Mouse (Mus musculus) adrenal gland, postnatal 14 days (tissue): Measurements from ENCODE around the gene Atad3a. TPM values are rescaled to one million over a fixed set of nuclear protein-coding genes. Genes with fewer than 3 reads are reported as not detected.
"Not testable (repeated sequence)": the region's sequence is repeated elsewhere in the genome, so short reads cannot be mapped to it uniquely, and the experiment has no call there.

Experiments
- DNase-seq: peaks from one replicate; pipeline ENCODE4 v3.0.0; 2021; ENCODE audit warnings: mixed read lengths
- long read RNA-seq, 2 experiments: library from polyadenylated mRNA; stranded (forward); transcript quantifications; one replicate each; pipeline ENCODE4 v2.0.0; 2021
- total RNA-seq: library from RNA; stranded (reverse); gene quantifications from 2 replicates; pipeline ENCODE4 v1.2.3, GENCODE M21; 2021

Atad3a gene
- total RNA-seq, result 117 and 127 TPM in 2 replicates
- long read RNA-seq, experiment 1, transcript Atad3a-201 (16 exons, 2,413 nt), result major isoform, 159 of 195 reads
- long read RNA-seq, experiment 1, transcript Atad3a-202 (2 exons, 836 nt), result minor isoform, 5 of 195 reads
- long read RNA-seq, experiment 1, partial matches to known transcripts, result 3 of 195 reads
- long read RNA-seq, experiment 1, other reads (novel, unspliced or antisense), result 28 of 195 reads
- long read RNA-seq, experiment 2, transcript Atad3a-201 (16 exons, 2,413 nt), result major isoform, 111 of 143 reads
- long read RNA-seq, experiment 2, partial matches to known transcripts, result 6 of 143 reads
- long read RNA-seq, experiment 2, other reads (novel, unspliced or antisense), result 25 of 143 reads

DNA sequence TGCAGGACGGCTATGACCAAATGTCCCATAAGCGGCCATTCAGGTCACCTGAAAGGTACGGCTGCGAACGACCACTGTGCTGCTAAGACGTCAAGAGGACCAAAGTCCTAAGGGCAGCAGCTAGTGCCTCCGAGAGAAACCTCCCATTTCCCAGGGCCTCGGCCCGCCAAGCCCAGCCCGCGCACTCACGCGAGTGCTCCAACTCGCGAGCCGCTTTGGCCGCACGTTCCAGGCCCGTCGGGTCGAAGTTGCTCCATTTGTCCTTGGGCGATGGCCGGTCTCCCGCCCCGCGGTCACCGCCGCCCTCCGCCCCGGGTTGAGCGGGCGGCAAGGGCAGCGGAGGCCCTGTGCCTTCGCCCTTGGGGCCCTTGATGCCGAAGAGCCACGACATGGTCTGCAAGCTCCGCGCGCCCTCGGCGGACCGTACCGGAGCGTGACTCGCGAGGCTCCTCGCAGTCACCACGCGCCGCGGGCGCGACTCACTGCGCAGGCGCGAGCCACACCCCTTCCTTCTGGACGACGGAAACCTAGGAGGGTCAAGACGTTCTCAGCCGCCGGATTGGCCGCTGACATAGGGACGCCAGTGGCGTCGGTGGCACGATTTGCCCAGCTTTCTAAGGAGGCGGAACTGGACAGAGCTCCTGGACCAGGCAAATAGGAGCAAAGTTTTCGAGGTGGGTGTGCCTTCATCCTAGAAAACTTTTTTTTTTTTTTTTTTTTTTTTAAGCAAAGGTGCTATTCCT is at the start of gene Atad3a:
TSS of gene Atad3a (minus strand) at position 481 of the 743 bp plus-strand sequence.
- DNase-seq, result peak; percentile 98

DNA sequence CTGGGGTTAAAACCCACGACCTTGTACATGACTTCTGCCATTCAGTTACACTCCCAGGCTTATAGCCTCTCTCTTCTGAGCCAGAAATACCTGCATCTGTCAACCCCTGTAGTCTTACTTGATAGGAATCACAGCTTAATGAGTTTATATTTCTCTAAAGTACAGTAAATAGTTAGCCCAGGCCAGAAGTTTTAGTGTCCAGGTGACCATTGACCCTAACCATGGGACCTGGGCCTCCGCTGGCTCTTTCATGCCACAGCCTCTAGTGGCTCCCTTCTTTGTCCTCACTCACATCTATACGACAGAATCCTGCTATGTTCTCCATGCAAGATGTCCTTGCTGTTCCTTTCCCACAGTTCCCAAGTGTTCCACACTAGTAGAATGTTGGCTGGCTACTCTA is 46.9 kb upstream of the Atad3a start:
- no peak for DNase-seq

DNA sequence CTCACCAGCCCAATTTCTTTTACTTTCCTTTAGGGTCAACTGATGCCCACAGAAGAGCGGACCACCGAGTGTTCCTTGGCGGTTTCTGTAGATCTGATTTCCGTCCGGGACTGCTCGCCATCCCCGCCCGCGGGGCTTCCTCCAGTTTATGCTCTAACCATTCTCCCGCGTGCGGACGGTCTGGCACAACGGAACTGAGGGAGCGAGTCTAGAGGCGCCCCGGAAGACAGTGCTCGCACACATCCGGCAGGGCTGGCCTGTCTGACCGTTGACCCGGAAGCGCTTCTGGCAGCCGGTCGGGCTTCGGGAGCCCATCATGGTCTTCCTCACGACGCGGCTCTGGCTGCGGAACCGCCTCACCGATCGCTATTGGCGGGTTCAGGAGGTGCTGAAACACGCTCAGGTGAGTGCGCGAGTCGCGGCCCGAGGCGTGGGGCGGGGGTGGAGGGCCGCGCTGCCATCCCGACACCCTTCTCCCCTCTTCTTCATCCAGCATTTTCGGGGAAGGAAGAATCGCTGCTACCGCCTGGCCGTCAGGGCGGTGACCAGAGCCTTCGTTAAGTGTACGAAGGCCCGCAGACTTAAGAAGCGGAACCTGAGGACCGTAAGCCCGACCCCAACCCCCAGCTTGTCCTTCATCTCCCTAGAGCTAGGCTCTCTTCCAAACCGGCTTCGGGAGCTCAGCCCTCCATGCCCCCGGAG is 42.6 kb upstream of the Atad3a start:
- DNase-seq, result peak; percentile 98

DNA sequence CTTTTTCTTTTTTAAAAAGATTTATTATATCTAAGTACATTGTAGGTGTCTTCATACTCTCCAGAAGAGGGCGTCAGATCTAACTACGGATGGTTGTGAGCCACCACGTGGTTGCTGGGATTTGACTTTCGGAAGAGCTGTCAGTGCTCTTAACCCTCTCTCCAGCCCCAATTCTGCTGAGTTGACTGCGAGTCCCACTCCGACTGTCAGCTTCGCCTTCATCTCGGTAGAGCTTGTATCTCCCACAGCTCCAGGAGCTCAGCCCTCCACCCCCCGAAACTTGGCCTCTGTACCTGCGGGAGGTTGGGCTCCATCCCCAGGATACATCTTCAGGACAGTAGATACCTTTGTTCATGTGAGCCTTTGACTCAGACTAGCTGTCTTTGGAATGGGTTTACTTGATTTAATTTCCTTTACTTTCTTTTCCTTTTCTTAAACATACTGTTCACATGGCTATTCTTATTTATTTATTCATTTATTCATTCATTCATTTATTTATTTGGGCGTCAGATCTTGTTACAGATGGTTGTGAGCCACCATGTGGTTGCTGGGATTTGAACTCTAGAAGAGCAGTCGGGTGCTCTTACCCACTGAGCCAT is 41.9 kb upstream of the Atad3a start, which contains the start of gene Mrpl20:
TSS of gene Mrpl20 (plus strand) at position 138 of the 599 bp plus-strand sequence.
- peak; percentile 22 for DNase-seq

DNA sequence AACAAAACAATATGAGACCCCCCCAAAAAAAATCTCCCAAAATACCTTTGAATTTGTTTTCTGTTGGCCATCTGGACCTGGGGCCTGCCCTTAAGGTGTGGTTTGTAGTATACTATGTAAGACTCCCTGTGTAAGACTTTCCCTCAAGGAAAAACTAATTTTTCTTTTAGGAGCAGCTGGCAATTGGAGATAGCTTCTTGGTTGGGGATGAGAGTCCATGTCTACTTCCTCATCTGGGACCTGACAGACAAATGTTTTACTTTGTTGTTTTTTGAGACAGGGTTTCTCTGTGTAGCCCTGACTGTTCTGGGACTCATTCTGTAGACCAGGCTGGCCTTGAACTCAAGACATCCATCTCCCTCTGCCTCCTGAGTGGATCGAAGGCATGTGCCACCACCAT is 41.2 kb upstream of the Atad3a start:
- DNase-seq, result no peak

DNA sequence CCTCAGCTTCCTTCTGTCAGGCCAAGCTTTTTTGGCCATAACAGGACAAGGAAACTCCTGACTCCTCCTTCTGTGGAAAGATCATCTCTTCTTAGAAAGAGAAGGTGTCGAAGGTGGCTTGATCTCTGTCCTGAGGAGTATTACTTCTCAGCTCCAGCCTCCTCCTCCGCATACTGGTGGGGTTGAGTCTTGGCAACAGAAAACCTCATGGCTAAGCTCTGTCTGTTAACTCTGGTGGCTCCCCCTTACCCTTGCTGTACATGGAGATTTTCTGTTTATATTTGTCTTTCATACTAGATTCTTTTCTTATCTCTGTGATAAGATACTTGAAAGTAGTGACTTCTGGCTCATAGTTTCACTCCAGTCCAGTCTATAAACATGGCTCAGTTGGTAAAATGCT is 32.8 kb upstream of the Atad3a start:
- no peak for DNase-seq

DNA sequence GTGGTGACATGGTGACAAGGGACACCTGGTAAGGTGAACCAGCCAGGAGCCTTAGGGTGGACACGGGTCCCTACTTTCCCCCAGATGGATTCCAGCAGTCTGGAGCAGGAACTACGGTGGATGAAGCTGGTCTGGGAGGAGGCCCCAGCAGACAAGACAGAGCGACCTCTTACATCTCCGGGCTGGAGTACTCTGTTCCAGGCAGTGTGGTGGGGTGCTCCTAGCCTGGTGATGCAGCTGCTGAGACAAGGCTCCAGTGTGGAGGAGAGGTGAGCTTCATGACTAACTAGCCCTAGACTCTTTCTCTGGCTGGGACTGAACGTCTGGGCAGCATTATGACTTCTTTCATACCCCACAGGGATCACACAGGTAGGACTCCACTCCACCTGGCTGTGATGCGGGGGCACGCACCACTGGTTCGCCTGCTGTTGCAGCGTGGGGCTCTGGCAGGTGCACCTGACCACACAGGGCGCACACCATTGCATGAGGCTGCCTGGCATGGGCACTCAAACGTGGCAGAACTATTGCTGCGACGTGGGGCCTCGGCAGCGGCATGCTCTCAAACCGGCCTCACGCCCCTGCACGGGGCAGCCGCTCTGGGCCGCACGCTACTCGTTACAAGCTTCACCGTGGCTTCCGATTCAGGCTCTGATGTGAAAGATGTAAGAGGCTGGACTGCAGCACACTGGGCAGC is 30.5 kb upstream of the Atad3a start:
- no peak for DNase-seq

DNA sequence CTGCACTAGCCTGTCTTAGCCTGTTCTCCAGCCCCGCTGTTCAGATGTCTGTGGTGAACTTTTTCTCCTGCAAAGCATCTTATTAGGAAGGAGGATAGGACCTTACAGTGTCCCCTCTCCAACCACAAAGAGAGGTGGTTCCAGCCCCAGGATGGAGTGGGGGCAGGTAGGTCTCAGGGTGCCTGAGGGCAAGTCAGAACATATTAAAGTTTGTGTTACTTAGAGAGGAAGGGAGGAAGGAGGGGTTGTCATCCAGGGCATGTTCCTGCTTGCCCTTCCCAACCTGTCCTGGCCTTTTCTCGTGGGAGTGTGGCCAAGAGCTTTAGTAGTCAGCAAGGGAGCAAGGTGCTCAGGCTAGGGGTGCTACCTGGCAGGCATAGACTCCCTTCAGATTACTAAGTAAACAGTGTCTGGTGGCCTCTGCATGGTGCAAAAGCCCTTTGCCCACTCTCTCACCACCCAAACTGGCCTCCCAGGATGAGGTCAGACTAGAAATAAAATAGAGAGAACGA is 29.8 kb upstream of the Atad3a start:
- no peak for DNase-seq

DNA sequence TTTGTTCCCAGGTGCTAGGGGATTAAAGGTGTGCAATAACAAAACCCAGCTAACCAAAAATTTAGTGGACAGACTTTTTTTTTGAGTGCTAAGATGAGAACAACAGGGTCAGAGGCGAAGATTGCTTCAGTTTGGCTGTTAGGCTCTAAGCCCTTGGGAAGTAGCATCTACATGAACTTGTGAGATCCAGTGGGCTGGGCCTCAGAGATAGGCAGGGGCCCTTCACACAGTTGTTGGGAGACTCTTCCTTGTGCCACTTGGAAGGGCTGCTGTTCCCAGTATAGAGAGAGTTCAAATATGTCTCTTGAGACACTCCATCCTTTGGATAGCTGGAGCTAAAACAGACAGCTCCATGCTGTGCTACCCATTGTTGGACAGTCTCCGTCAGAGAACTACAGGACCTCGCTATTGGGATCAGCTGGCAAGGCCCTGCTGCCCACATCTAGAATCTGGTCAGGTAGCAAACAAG is 29.2 kb upstream of the Atad3a start, which contains the start of gene Ankrd65:
TSS of gene Ankrd65 (plus strand) at position 419 of the 469 bp plus-strand sequence.
- DNase-seq, result no peak

DNA sequence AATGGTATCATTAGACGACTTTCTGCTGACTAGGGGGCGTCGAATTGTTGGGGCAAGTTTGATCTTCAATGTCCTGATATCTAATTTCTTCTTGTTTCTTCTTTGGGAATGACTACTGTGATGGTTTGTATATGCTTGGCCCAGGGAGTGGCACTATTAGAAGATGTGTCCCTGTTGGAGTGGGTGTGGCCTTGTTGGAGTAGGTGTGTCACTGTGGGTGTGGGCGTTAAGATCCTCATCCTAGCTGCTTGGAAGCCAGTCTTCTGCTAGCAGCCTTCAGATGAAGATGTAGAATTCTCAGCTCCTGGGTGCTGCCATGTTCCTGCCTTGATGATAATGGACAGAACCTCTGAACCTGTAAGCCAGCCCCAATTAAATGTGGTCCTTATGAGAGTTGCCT is 27.9 kb upstream of the Atad3a start:
- DNase-seq, result not testable (repeated sequence)

DNA sequence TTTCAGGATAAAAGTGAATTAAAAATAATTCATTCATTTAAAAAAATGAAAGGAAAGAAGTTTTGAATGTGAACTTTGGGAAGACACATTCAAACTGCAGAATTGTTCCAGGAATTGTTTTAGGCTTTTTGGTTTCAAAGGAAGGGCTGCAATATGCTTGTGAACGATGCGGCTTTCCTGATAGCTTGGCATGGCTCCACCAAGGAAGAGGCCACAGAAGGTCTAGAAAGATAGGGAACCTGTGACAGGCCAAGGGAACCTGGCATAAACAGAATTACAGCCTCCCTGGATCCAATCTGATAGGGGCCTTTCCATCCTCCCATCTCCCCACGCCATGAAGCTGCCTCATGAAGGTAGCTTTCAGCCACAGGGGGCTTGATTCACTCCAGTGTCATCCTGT is 27.4 kb upstream of the Atad3a start:
- DNase-seq, result no peak

DNA sequence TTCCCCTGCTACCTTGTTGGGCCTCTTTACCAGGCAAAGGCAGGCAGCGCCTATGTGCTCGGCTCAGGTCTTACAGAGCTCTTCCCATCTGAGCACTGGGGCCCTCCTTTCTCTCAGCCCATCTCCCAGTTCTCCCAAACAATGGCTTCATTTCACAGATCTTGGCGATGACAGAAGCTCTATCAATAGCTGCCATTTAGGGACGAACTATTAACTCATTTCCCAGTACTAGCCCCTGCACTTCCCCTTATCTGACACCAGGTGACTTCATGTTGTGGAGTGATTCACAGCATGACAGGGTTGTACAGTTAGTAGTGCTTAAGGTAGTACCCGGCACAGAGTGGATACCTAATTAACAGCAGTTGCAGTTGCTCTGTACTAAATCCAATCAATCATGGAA is 24.9 kb upstream of the Atad3a start, which contains the start of gene Tmem88b:
TSS of gene Tmem88b (minus strand) at position 56 of the 400 bp plus-strand sequence.
- DNase-seq, result no peak

DNA sequence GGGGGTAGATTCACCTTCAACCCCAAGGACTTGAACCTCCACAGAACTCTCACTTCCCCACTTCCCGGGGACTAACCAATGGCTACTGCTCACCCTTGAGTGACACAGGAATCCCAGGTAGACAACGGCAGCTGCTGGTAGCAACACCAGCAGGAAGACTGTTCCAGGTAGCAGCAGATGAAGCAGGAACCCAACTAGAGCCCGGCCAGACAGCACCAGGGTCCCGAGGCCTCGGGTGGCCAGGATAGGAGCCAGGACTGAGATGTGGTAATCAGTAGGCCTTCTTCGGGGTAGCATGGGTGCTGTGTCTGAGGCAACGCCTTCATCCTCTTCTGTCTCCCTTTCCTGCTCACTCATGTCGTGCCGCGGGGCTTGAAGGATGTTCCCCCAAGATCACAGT is 24.4 kb upstream of the Atad3a start:
- no peak for DNase-seq

DNA sequence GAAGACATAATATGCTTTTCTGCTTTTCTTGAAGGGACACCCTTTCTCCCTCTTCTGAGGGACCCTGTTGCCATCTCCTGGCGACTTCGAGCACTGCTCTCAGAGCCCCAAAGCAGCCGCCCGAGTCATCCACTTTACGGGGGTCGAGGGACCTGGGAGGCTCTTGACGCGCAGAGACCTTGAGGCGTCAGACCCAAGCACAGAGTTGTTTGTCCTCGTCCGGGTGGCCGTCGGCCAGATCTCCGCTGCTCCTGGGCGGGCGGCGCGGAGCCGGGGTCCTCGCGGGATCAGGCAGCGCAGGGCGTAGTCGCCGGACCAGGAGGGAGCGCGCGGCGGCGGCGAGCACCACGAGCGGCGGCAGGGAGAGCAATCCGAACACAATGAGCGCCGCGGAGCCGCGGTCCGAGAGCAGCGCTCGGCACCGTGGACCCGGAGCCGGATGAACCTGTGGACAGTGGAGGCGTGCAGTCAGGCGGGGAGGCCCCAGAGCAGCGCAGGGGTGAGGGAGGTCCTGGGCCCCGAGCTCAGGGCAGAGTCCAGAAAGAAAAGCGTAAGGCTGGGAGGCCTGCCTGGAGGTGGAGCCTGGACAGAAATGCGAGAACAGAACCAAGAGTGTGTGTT is 23.3 kb upstream of the Atad3a start:
- peak; percentile 88 for DNase-seq

DNA sequence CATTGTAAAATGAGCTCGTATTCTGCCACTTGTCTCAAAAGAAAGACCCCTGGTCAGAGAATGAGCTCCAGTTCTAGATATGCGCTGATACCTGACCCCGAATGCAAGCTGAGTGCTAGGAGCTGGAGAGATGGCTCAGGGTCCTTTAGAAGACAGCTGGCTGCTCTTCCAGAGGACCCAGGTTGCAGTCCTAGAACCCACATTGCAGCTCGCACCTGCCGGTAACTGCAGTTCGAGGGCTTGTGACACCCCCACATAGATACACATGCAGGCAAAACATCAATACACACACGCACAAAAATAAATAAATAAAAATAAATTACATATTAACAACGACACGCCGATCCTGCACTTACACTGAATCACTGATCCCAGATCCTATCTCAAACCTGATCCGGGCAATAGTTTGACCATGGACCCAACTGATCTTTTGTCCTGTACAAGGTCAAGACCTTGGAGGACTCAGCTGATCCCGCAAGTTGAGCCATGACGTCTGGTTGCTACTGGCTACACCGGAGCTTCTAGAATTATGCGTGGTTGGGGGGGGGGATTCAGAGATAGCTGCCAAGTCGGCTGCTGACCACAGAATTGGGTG is 22.7 kb upstream of the Atad3a start:
- no peak for DNase-seq

DNA sequence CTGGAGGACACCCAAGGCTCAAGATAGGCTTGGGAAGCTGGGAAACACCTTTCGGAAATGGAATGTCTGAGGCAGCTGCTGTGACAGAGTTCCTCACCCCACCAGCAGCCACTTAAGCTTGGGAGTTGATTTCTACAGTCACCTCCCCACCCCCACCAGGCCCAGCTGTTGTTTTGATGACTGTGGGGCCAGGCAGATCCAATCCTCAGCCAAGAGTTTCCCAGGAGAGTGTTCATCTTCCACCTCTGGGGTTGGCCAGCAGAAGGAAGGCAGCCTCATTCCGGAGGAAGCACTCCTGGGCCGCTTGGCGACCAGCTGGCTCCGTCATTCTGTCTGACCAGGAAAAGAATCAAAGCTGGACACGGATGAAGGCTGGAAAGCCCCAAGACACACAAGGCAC is 20.0 kb upstream of the Atad3a start:
- peak; percentile 66 for DNase-seq

DNA sequence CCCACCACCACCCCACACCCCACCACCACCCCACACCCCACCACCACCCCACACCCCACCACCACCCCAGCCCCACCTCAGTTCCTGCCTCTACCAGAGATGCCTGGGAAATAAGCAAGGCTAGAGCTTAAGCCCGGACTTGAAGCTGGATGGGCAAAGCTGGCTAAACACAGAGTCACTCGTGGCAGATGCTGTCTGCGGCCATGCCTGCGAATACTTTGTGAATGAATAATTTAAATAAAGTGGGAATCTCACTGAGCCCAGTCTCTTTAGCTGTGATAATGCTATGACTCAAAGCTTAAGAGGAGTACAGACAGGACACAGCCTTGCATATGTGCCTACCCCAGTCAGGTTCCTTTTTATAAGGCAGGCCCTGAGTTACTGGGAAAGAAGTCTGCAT is 18.6 kb upstream of the Atad3a start:
- no peak for DNase-seq

DNA sequence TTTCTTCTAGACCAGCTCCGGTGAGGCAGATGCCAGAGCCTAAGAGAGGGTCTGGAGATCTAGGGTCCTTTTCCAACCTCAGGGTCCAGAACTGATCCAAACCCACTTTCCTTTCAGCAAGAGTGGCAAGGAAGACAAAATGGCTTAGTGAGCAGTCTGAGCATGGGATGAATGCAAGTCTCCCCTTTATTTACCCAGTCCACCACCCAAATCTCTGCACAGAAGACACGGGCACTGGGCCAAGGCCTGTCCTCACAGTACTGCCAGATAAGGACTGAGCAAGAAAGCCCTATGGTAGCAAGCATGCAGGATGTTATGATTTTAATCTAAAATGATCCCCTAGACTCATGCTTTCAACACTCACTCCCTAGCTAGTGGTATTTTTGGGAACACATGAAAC is 16.9 kb upstream of the Atad3a start:
- DNase-seq, result peak; percentile 68

DNA sequence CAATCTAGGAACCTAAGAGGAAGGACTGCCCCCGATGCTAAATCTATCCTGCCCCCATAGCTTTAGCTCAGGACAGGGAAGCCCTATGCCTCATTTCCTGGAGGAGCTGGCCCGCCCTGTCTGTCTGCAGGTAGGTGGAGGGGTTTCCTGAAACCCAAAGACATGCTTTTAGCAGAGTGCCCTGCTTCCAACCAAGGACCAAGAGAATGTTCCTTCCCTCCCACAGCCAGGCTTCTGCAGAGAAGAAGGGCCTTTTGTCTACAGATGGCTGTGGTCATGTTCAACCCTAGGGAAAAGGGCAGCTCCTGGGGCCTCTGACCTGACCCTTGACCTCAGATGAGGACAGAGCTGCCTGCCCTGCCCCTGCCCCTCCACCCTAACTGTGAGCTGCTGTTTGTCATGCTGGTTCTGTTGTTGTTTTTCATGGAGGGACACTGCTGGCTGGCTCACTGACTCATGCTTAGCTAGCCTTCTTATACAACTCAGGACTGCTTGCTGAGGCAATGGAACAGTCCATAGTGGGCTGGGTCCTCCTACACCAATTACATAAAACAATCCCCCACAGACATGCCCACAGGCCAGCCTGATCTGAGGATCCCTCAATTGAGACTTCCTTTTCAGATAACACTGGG is 15.9 kb upstream of the Atad3a start:
- no peak for DNase-seq

DNA sequence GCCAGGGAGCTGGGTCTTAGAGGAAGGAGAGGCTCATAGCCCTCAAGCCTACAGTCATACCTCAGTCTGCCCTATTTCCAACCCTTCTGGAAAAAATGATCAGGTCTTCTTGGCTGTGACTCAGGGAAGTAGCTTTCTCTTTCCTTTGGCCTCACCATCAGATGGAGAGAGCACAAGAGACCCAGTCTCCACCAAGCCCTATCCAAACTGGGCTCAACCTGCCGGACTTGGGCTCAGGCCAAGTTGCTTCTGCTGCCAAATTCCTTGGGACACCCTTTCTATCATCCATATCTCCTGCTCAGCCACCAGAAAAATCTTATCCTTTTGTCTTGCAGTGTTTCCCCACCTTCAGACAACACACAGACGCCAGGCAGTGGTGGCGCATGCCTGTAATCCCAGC is 15.0 kb upstream of the Atad3a start:
- peak; percentile 60 for DNase-seq
